Mouse (Mus musculus) CH12.LX (cell line): ENCODE data around the gene Akap2. TPM values are rescaled to one million over a fixed set of nuclear protein-coding genes. Genes with fewer than 3 reads are reported as not detected.

Experiments used
- DNase-seq: peaks from one replicate; pipeline ENCODE4 v3.0.0-alpha.2; 2013; ENCODE audit errors: extremely low read depth
- H3K27ac ChIP-seq: 2 replicates; pipeline ENCODE4 v1.5.1; 2012; ENCODE audit warnings: low read depth, mild to moderate bottlenecking, control low read depth, moderate library complexity; ENCODE audit not compliant: insufficient read depth
- H3K27me3 ChIP-seq: replicated peaks from 2 replicates; pipeline ENCODE3; 2012; ENCODE audit warnings: inconsistent platforms
- H3K36me3 ChIP-seq, 2 experiments: replicated peaks in 1 of 2; 2 replicates each; pipeline versions ENCODE3 to v1.6.1; 2012; ENCODE audit warnings: inconsistent platforms in 1 of 2, low read length in 1 of 2, mild to moderate bottlenecking in 1 of 2, mixed read lengths in 1 of 2, moderate library complexity in 1 of 2; ENCODE audit not compliant: control insufficient read depth in 1 of 2, insufficient read depth in 1 of 2
- H3K4me1 ChIP-seq, 2 experiments: 2 replicates each; pipeline ENCODE4 v1.6.1; 2012; ENCODE audit warnings: inconsistent platforms in 1 of 2, moderate library complexity in 1 of 2; ENCODE audit not compliant: insufficient read depth in 2 of 2, control insufficient read depth in 1 of 2
- H3K4me2 ChIP-seq: 2 replicates; pipeline ENCODE4 v1.6.1; 2012; ENCODE audit warnings: low read depth, mild to moderate bottlenecking, control low read depth; ENCODE audit not compliant: poor library complexity, insufficient read depth, severe bottlenecking
- H3K4me3 ChIP-seq, 3 experiments: fragments of 150-350 bp in 1 of 3; sonication (generic) in 1 of 3; replicated peaks in 1 of 3; 2 replicates each; pipeline versions ENCODE3 to v1.5.1; 2011 to 2012; ENCODE audit warnings: low read depth in 2 of 3, low read length in 2 of 3, mild to moderate bottlenecking in 2 of 3, moderate library complexity in 2 of 3, control low read depth in 1 of 3, improper control_type of control experiment in 1 of 3, inconsistent platforms in 1 of 3, mixed read lengths in 1 of 3; ENCODE audit not compliant: poor library complexity in 1 of 3
- H3K79me2 ChIP-seq: replicated peaks from 2 replicates; pipeline ENCODE4 v1.6.1; 2012; ENCODE audit warnings: mild to moderate bottlenecking, moderate library complexity; ENCODE audit not compliant: control insufficient read depth, poor library complexity, insufficient read depth, severe bottlenecking; ENCODE audit errors: extremely low read depth
- H3K9ac ChIP-seq: 2 replicates; pipeline ENCODE4 v1.6.1; 2012; ENCODE audit warnings: low read depth, mild to moderate bottlenecking, control low read depth, moderate library complexity; ENCODE audit not compliant: insufficient read depth
- H3K9me3 ChIP-seq: replicated peaks from 2 replicates; pipeline ENCODE3; 2012; ENCODE audit warnings: low read length, inconsistent platforms, mixed read lengths
- BHLHE40 ChIP-seq: IDR thresholded peaks from 2 replicates; pipeline ENCODE4 v1.6.1; 2011; ENCODE audit warnings: mild to moderate bottlenecking, low read depth, low read length, improper control_type of control experiment
- CHD1 ChIP-seq: IDR thresholded peaks from 2 replicates; pipeline ENCODE4 v1.6.1; 2012; ENCODE audit warnings: low read depth, low read length, improper control_type of control experiment, inconsistent platforms
- CHD2 ChIP-seq: IDR thresholded peaks from 2 replicates; pipeline ENCODE4 v1.6.1; 2011; ENCODE audit warnings: low read length, improper control_type of control experiment
- CTCF ChIP-seq, 2 experiments: IDR thresholded peaks in 1 of 2; conservative IDR thresholded peaks in 1 of 2; 2 replicates each; pipeline ENCODE4 v1.5.1; 2011 to 2012; ENCODE audit warnings: low read depth in 2 of 2, low read length in 2 of 2, improper control_type of control experiment in 1 of 2, inconsistent platforms in 1 of 2, mild to moderate bottlenecking in 1 of 2, moderate library complexity in 1 of 2
- E2F4 ChIP-seq: IDR thresholded peaks from 2 replicates; pipeline ENCODE4 v1.6.1; 2011; ENCODE audit warnings: low read depth, low read length, improper control_type of control experiment; ENCODE audit not compliant: insufficient replicate concordance
- ELF1 ChIP-seq: IDR thresholded peaks from 2 replicates; pipeline ENCODE4 v1.6.1; 2014; ENCODE audit warnings: low read depth, mild to moderate bottlenecking, inconsistent platforms, low read length, improper control_type of control experiment
- EP300 ChIP-seq: IDR thresholded peaks from 2 replicates; pipeline ENCODE4 v1.6.1; 2011; ENCODE audit warnings: low read length, improper control_type of control experiment
- ETS1 ChIP-seq: conservative IDR thresholded peaks from 2 replicates; pipeline ENCODE4 v1.6.1; 2012; ENCODE audit warnings: low read depth, mild to moderate bottlenecking, inconsistent platforms, low read length, improper control_type of control experiment, moderate library complexity
- GABPA ChIP-seq: IDR thresholded peaks from 2 replicates; pipeline ENCODE4 v1.6.1; 2012; ENCODE audit warnings: low read depth, low read length, improper control_type of control experiment, inconsistent platforms; ENCODE audit not compliant: insufficient replicate concordance
- HCFC1 ChIP-seq: IDR thresholded peaks from 2 replicates; pipeline ENCODE4 v1.6.1; 2012; ENCODE audit warnings: low read depth, mild to moderate bottlenecking, inconsistent platforms, low read length, improper control_type of control experiment
- IRF4 ChIP-seq: IDR thresholded peaks from 2 replicates; pipeline ENCODE4 v1.6.1; 2014; ENCODE audit warnings: low read depth, mild to moderate bottlenecking, inconsistent platforms, low read length, improper control_type of control experiment
- JUN ChIP-seq: IDR thresholded peaks from 2 replicates; pipeline ENCODE4 v1.6.1; 2011; ENCODE audit warnings: low read depth, mild to moderate bottlenecking, low read length, improper control_type of control experiment, moderate library complexity; ENCODE audit not compliant: insufficient read depth
- JUND ChIP-seq: conservative IDR thresholded peaks from 2 replicates; pipeline ENCODE4 v1.6.1; 2011; ENCODE audit warnings: low read depth, low read length, improper control_type of control experiment
- KAT2A ChIP-seq: IDR thresholded peaks from 2 replicates; pipeline ENCODE4 v1.6.1; 2012; ENCODE audit warnings: low read length, improper control_type of control experiment, inconsistent platforms; ENCODE audit not compliant: insufficient replicate concordance
- MAFK ChIP-seq: IDR thresholded peaks from 2 replicates; pipeline ENCODE4 v1.6.1; 2011; ENCODE audit warnings: low read length, improper control_type of control experiment; ENCODE audit not compliant: insufficient replicate concordance
- MAX ChIP-seq: IDR thresholded peaks from 2 replicates; pipeline ENCODE4 v1.6.1; 2011; ENCODE audit warnings: low read length, improper control_type of control experiment
- MAZ ChIP-seq: IDR thresholded peaks from 2 replicates; pipeline ENCODE4 v1.6.1; 2012; ENCODE audit warnings: low read depth, mild to moderate bottlenecking, inconsistent platforms, low read length, improper control_type of control experiment, moderate library complexity
- MEF2A ChIP-seq: IDR thresholded peaks from 2 replicates; pipeline ENCODE4 v1.6.1; 2014; ENCODE audit warnings: low read depth, mild to moderate bottlenecking, inconsistent platforms, low read length, improper control_type of control experiment, borderline replicate concordance
- MXI1 ChIP-seq: IDR thresholded peaks from 2 replicates; pipeline ENCODE4 v1.6.1; 2011; ENCODE audit warnings: mild to moderate bottlenecking, low read depth, low read length, improper control_type of control experiment
- MYC ChIP-seq: IDR thresholded peaks from 2 replicates; pipeline ENCODE4 v1.6.1; 2011; ENCODE audit warnings: low read depth, mild to moderate bottlenecking, improper control_type of control experiment, low read length
- NELFE ChIP-seq: IDR thresholded peaks from 2 replicates; pipeline ENCODE4 v1.6.1; 2011; ENCODE audit warnings: low read depth, low read length, improper control_type of control experiment
- NRF1 ChIP-seq: IDR thresholded peaks from 2 replicates; pipeline ENCODE4 v1.6.1; 2014; ENCODE audit warnings: low read depth, mild to moderate bottlenecking, inconsistent platforms, low read length, improper control_type of control experiment, moderate library complexity
- PAX5 ChIP-seq: IDR thresholded peaks from 2 replicates; pipeline ENCODE4 v1.6.1; 2012; ENCODE audit warnings: low read length, inconsistent platforms, mixed read lengths
- POLR2A ChIP-seq: IDR thresholded peaks from 2 replicates; pipeline ENCODE4 v1.6.1; 2011; ENCODE audit warnings: low read depth, mild to moderate bottlenecking, improper control_type of control experiment, low read length
- POLR2AphosphoS2 ChIP-seq: IDR thresholded peaks from 2 replicates; pipeline ENCODE4 v1.6.1; 2011; ENCODE audit warnings: low read depth, low read length, improper control_type of control experiment
- RAD21 ChIP-seq: IDR thresholded peaks from 2 replicates; pipeline ENCODE4 v1.6.1; 2011; ENCODE audit warnings: low read depth, mild to moderate bottlenecking, low read length, improper control_type of control experiment, moderate library complexity
- RCOR1 ChIP-seq: conservative IDR thresholded peaks from 2 replicates; pipeline ENCODE4 v1.6.1; 2012; ENCODE audit warnings: low read depth, mild to moderate bottlenecking, inconsistent platforms, low read length, improper control_type of control experiment
- SIN3A ChIP-seq: IDR thresholded peaks from 2 replicates; pipeline ENCODE4 v1.6.1; 2012; ENCODE audit warnings: low read length, improper control_type of control experiment, inconsistent platforms
- SMC3 ChIP-seq: IDR thresholded peaks from 2 replicates; pipeline ENCODE4 v1.6.1; 2011; ENCODE audit warnings: low read depth, low read length, improper control_type of control experiment
- TBP ChIP-seq: conservative IDR thresholded peaks from 2 replicates; pipeline ENCODE4 v1.6.1; 2011; ENCODE audit warnings: low read depth, low read length, improper control_type of control experiment
- TCF12 ChIP-seq: IDR thresholded peaks from 2 replicates; pipeline ENCODE4 v1.6.1; 2014; ENCODE audit warnings: low read depth, mild to moderate bottlenecking, inconsistent platforms, low read length, improper control_type of control experiment
- UBTF ChIP-seq: IDR thresholded peaks from 2 replicates; pipeline ENCODE4 v1.6.1; 2012; ENCODE audit warnings: low read depth, mild to moderate bottlenecking, inconsistent platforms, low read length, improper control_type of control experiment, moderate library complexity
- USF1 ChIP-seq: IDR thresholded peaks from 2 replicates; pipeline ENCODE4 v1.6.1; 2014; ENCODE audit warnings: low read depth, mild to moderate bottlenecking, inconsistent platforms, low read length, improper control_type of control experiment
- USF2 ChIP-seq: conservative IDR thresholded peaks from 2 replicates; pipeline ENCODE4 v1.6.1; 2011; ENCODE audit warnings: low read depth, low read length, improper control_type of control experiment
- ZC3H11A ChIP-seq: IDR thresholded peaks from 2 replicates; pipeline ENCODE4 v1.6.1; 2012; ENCODE audit warnings: low read depth, mild to moderate bottlenecking, inconsistent platforms, low read length, improper control_type of control experiment
- ZKSCAN1 ChIP-seq: IDR thresholded peaks from 2 replicates; pipeline ENCODE4 v1.6.1; 2012; ENCODE audit warnings: low read depth, inconsistent platforms, low read length, improper control_type of control experiment, borderline replicate concordance
- ZMIZ1 ChIP-seq: IDR thresholded peaks from 2 replicates; pipeline ENCODE4 v1.6.1; 2012; ENCODE audit warnings: low read depth, mild to moderate bottlenecking, inconsistent platforms, low read length, improper control_type of control experiment
- ZNF384 ChIP-seq: IDR thresholded peaks from 2 replicates; pipeline ENCODE4 v1.6.1; 2012; ENCODE audit warnings: low read depth, low read length, improper control_type of control experiment, inconsistent platforms
- dilution Hi-C: fragments of 300-500 bp; cut with MboI; formaldehyde crosslinking; loops from 2 replicates; pipeline ENCODE4 v1.14.3; 2020; ENCODE audit warnings: low sequenced_read_pairs; ENCODE audit not compliant: extremely low pct_unique_long_range_greater_than_20kb, extremely low pct_ligation_motif_present
- in situ Hi-C: fragments of 300-500 bp; cut with MboI; formaldehyde crosslinking; loops from 3 replicates; pipeline ENCODE4 v1.14.3; 2019; ENCODE audit warnings: low sequenced_read_pairs, low pct_ligation_motif_present, low pct_unique_long_range_greater_than_20kb, mixed read lengths
- polyA plus RNA-seq: library from polyadenylated mRNA; unstranded; fragments of >175 nt; gene quantifications from 2 replicates; pipeline ENCODE4 v1.2.1, GENCODE M21; 2012; ENCODE audit warnings: low read depth; ENCODE audit not compliant: insufficient read length
- total RNA-seq, 2 experiments: library from RNA; depleted of rRNA; stranded (reverse); fragments of 300-350 nt in 1 of 2; fragments of >200 nt in 1 of 2; gene quantifications; 2 replicates each; pipeline ENCODE4 v1.2.3; 2012 to 2014

The Akap2 gene
- total and polyA plus RNA-seq, 3 experiments: 0.25 TPM; not detected in 2

DNA sequence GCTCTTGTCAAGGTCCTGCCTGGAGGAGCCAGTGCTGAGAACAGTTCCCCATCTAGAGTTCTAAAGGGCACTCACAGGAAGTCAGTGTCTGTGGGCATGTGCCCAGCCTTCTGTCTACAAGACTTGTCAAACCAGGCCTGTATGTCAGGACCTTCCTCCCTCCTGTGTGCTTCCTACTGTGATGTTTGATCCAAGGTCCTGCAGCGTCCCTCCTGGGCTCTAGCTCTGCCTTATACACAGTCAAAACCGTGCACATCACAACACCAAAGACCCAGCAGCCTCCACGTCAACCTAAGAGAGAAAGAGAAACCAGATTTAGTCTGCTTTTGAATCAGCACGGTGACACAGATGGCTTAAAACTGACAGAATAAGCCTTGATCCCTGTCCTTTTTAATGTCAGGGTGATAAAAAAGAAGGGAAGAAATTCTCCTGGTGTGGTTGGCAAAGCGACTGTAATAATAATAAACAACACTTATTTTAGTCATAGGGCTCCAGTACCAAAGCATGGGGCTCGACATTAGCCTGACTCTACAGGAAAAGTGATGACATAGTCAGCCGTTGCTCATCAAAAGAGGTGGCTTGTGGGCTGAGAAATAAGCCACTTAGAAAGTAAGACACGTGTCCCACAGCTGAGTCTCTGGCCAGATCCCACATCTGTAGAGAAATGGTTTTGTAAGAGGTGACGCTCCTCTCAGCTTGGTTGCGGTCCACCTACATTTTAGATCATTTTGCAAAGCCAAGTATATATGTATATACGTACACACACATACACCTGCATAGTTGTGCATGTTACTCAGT, 13.5 kb downstream of the Akap2 start:
- Histone ChIP-seq H3K79me2 (no peaks in the 10 kb centered on the region), H3K4me3 (no peak overlapping the region), H3K9ac (peak overlapping the region; percentile 1; the same call in 1 of the 2 replicates), H3K9me3 (no peaks in the 10 kb centered on the region), H3K27ac (peak overlapping the region; percentile 7; the same call in 1 of the 2 replicates), H3K27me3 (no peaks in the 10 kb centered on the region), H3K36me3 (no peaks in the 10 kb centered on the region), H3K4me1 (peaks cover 20 to 50% of the 10 kb centered on the region in 2 experiments)
- dilution Hi-C loops (no loop called here), in situ Hi-C loops (no loop called here)
- peak; percentile 62 for DNase-seq
- TF ChIP-seq CHD2 (no peak), JUND (peak; percentile 90), GABPA (no peak), CTCF (conservative IDR thresholded peaks at IDR 0.05 in 1 of 2, IDR thresholded peaks at IDR 0.05 in 1 of 2; ENCODE audit: low read depth in 2 of 2, low read length in 2 of 2) (no peak), ZKSCAN1 (no peak), TBP (0 out of 2 replicates have a peak, but pooled peaks have one; percentile 42), MYC (peak; percentile 35; the same call in 1 of the 2 replicates), MAZ (no peak), HCFC1 (peak; percentile 35; the same call in 1 of the 2 replicates), MAFK (no peak), EP300 (peak; percentile 71), MXI1 (no peak; the same call in 1 of the 2 replicates), ETS1 (peak; percentile 82), PAX5 (no peak), BHLHE40 (peak; percentile 87), UBTF (0 out of 2 replicates have a peak, but pooled peaks have one; percentile 43), MAX (0 out of 2 replicates have a peak, but pooled peaks have one; percentile 34), SMC3 (no peak), ZNF384 (no peak), ZMIZ1 (peak; percentile 70), USF1 (peak; percentile 38), USF2 (no peak; the same call in 1 of the 2 replicates), NELFE (no peak), MEF2A (no peak), SIN3A (no peak; the same call in 1 of the 2 replicates), TCF12 (0 out of 2 replicates have a peak, but pooled peaks have one; percentile 52), E2F4 (no peak), POLR2AphosphoS2 (no peak), NRF1 (no peak), CHD1 (no peak), POLR2A (peak; percentile 44), IRF4 (peak; percentile 94), KAT2A (no peak), RAD21 (no peak; the same call in 1 of the 2 replicates), ELF1 (0 out of 2 replicates have a peak, but pooled peaks have one; percentile 9), JUN (peak; percentile 75), ZC3H11A (no peak), RCOR1 (no peak)
- TF ChIP-seq, all 38 proteins: peak for 16
- peak overlapping the region; percentile 33 for H3K4me2 ChIP-seq
